Mouse (Mus musculus): ENCODE data around the gene Rdh19.

DNA sequence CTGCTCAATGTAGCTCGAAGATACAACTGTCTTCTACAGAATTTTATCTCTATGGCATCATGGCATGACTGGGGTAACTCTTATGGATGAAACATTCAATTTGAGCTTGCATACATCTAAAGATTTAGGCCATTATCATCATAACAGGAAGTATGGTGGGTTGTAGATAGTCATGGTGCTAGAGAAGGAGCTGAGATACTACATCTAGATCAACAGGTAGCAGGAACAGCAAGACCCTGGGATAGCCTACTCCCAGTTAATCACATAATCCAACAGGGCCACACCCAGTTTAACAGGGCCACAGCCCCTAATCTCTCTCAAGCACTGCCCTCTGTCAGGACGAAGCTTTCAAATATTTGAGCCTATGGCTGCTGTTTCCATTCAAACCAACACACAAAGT is 9.0 kb upstream of the Rdh19 start:
- no peak for TF ChIP-seq NRF1 (IDR thresholded peaks at IDR 0.05; ENCODE audit: low read depth, low read length)
- no peak for TF ChIP-seq RAD21 (IDR thresholded peaks at IDR 0.05; ENCODE audit: low read depth, low read length)
- no peak for TF ChIP-seq USF1 (IDR thresholded peaks at IDR 0.05; ENCODE audit: low read depth, low read length)
- TF ChIP-seq CTCF (conservative IDR thresholded peaks at IDR 0.05 in 1 of 2, IDR thresholded peaks at IDR 0.05 in 1 of 2; ENCODE audit: low read depth in 2 of 2, low read length in 2 of 2), result no peak
- TF ChIP-seq CHD1 (IDR thresholded peaks at IDR 0.05; ENCODE audit: low read depth, low read length), result no peak
- TF ChIP-seq EP300 (IDR thresholded peaks at IDR 0.05; ENCODE audit: low read length), result no peak
- TF ChIP-seq JUND (conservative IDR thresholded peaks at IDR 0.05; ENCODE audit: low read depth, low read length), result no peak
- TF ChIP-seq BHLHE40 (IDR thresholded peaks at IDR 0.05; ENCODE audit: low read depth, low read length), result no peak
- TF ChIP-seq CHD2 (IDR thresholded peaks at IDR 0.05; ENCODE audit: low read length), result no peak
- TF ChIP-seq POLR2A (IDR thresholded peaks at IDR 0.05; ENCODE audit: low read depth, low read length), result no peak
- no peak for TF ChIP-seq ZC3H11A (IDR thresholded peaks at IDR 0.05; ENCODE audit: low read depth, low read length)
- TF ChIP-seq MAX (IDR thresholded peaks at IDR 0.05; ENCODE audit: low read length), result no peak

Measured in CH12.LX (cell line).